Mouse (Mus musculus) layer of hippocampus, postnatal 14 days (tissue): ENCODE results near the gene Sfxn5. TPM values are rescaled to one million over a fixed set of nuclear protein-coding genes. Genes with fewer than 3 reads are reported as not detected.

ENCODE experiments used
- DNase-seq, 2 experiments: peaks; one replicate each; pipeline ENCODE4 v3.0.0; 2021 to 2022; ENCODE audit warnings: low spot score in 2 of 2, mixed read lengths in 1 of 2
- total RNA-seq, 2 experiments: library from RNA; stranded (reverse); gene quantifications; 2 replicates each; pipeline ENCODE4 v1.2.3; 2021

Gene Sfxn5
- total RNA-seq, 2 experiments from 2014 or later = 154 to 171 TPM

GRCm38 (mm10) chr6:85366387-85366786, 33.2 kb upstream of the Sfxn5 start:
- DNase-seq = no peak

GRCm38 (mm10) chr6:85364439-85364838, 31.2 kb upstream of the Sfxn5 start:
- no peak for DNase-seq

GRCm38 (mm10) chr6:85363906-85364260, 30.7 kb upstream of the Sfxn5 start:
- DNase-seq = no peak

- no peak for DNase-seq
Observed at GRCm38 (mm10) chr6:85363231-85363905, 30.1 kb upstream of the Sfxn5 start.

- no peak for DNase-seq
Observed at GRCm38 (mm10) chr6:85362610-85363009, 29.4 kb upstream of the Sfxn5 start.

GRCm38 (mm10) chr6:85360311-85360710, 27.1 kb upstream of the Sfxn5 start:
- DNase-seq = no peak

GRCm38 (mm10) chr6:85358877-85359276, 25.7 kb upstream of the Sfxn5 start:
- no peak for DNase-seq

GRCm38 (mm10) chr6:85356682-85357465, 23.7 kb upstream of the Sfxn5 start:
- DNase-seq = no peak

GRCm38 (mm10) chr6:85355753-85356152, 22.5 kb upstream of the Sfxn5 start:
- no peak for DNase-seq

GRCm38 (mm10) chr6:85354709-85355108, 21.5 kb upstream of the Sfxn5 start:
- DNase-seq = no peak

- DNase-seq = no peak
Observed at GRCm38 (mm10) chr6:85353706-85354105, 20.5 kb upstream of the Sfxn5 start.

- no peak for DNase-seq
Observed at GRCm38 (mm10) chr6:85350157-85350556, 16.9 kb upstream of the Sfxn5 start.

- no peak for DNase-seq
Observed at GRCm38 (mm10) chr6:85349246-85349645, 16.0 kb upstream of the Sfxn5 start.

GRCm38 (mm10) chr6:85348133-85348532, 14.9 kb upstream of the Sfxn5 start:
- DNase-seq = no peak

- DNase-seq = peak; percentile 85 to 90
Observed at GRCm38 (mm10) chr6:85346028-85346634, 12.9 kb upstream of the Sfxn5 start.

GRCm38 (mm10) chr6:85344929-85345328, 11.7 kb upstream of the Sfxn5 start:
- no peak for DNase-seq

- no peak for DNase-seq
Observed at GRCm38 (mm10) chr6:85343027-85343426, 9.8 kb upstream of the Sfxn5 start.

GRCm38 (mm10) chr6:85341814-85342501, 8.7 kb upstream of the Sfxn5 start:
- no peak for DNase-seq

GRCm38 (mm10) chr6:85340184-85340583, 7.0 kb upstream of the Sfxn5 start:
- no peak for DNase-seq

- DNase-seq = peak in 1 of 2 experiments; percentile 39
Observed at GRCm38 (mm10) chr6:85339273-85339901, 6.2 kb upstream of the Sfxn5 start.

- no peak for DNase-seq
Observed at GRCm38 (mm10) chr6:85336944-85337343, 3.7 kb upstream of the Sfxn5 start.
